Mouse (Mus musculus) mouse embryonic stem cell (cell line): ENCODE results near the gene Dusp8.

Experiments used
- in situ Hi-C, 2 experiments: fragments of 300-500 bp; cut with MboI; formaldehyde crosslinking; loops; 1 replicate in 1 of 2; 3 replicates in 1 of 2; pipeline ENCODE4 v1.14.3; 2019 to 2020; ENCODE audit warnings: low sequenced_read_pairs in 2 of 2, low pct_unique_long_range_greater_than_20kb in 1 of 2, mixed read lengths in 1 of 2; ENCODE audit not compliant: unreplicated experiment in 1 of 2

Gene Dusp8

DNA sequence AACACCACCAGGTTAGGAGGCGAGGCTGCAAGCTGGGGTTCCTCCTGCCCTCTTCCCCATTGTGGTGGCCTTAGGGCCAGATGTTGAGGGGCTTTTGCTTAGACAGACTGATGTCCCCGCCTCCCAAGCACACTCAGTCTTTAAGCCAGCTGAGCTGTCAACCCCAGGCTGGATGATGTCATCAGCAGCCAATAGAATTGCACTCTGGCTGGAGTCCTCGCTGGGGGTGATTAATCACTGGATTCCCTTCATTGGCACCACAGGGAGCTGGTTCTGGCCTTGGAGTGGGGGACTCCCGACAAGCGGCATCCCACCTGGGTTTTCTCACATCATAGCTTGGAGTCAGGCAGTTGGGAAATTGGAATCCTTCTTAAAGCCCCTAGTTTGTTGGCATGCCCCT is 6.8 kb downstream of the Dusp8 start:
- in situ Hi-C loops: no loop called here

DNA sequence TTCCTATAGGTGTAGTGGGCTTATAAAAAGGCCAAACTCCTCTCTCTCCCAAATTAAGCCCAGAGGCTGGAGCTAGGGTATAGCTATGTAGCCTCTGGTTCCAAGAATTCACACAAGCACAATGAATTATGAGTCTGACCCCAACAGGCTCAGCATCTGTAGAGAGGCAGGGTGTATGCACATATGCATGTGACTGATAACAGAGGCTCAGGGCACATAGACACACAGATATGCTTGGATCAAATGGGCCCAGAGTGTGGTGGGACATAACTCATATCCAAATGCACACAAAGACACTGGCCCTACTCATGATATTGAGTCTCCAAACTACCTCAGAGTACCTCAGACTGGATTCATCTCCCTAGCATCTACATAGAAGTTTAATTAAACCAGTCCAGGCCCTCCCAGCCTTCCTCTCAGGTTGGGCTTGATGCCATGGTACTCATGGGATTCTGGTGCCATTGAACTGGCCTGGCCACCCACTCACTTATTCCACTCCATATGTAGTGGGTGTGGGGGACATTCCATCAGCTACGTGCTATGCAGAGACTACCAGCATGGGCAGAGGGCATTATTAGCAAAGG is 8.5 kb downstream of the Dusp8 start:
- in situ Hi-C loops: no loop called here

DNA sequence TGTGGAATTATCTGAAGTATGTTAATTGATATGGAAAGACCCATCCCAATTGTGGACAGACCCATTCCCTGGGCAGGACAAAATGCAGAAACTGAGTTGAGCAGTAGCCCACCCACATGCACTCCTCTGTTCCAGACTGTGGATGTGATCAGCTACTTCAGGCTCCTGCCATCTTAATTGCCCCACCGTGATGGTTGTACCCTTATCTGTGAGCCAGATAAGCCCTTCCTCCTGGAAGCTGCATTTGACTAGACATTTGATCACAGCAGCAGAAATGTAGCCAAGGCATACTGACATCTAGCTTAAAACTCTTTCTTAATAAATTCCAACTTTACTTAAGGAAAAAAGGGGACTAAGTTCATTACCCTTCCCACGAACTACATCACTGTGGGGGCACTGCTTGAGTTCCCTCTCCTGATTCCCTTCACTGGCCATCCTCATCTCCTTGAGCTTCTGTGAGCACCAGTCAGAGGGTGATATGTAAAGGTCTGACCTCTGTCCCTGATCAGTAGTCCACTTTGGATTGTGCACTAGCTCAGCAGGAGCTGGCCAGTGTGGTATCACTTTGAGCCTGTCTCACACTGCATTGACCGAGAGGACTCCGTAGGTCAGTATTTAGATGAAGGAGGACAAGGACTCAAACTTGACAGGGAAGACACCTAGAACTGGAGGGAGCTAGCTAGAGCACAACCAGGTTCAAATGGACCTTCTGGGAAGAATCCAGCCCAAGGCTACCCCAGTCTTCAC is 9.3 kb downstream of the Dusp8 start:
- in situ Hi-C loops: no loop called here

DNA sequence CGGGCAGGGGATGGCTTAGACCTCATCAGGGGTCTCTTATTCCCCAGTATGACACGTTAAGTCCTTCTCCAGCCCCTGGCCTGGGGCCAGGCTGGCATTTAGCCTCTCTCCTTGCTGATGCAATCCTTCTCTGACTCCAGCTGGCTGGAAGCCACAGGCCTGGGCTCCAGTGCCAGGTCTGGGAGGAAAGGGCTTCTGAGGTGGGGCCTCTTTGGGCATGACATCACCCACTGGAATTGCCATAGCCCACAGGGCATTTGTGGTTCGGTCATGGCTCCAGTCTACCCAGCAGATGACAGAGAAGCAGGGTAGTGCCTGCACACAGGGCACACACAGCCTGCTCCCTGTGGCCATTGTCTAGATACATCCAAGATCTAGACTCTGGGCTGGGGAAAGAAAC is 10.8 kb downstream of the Dusp8 start:
- in situ Hi-C loops: no loop called here

DNA sequence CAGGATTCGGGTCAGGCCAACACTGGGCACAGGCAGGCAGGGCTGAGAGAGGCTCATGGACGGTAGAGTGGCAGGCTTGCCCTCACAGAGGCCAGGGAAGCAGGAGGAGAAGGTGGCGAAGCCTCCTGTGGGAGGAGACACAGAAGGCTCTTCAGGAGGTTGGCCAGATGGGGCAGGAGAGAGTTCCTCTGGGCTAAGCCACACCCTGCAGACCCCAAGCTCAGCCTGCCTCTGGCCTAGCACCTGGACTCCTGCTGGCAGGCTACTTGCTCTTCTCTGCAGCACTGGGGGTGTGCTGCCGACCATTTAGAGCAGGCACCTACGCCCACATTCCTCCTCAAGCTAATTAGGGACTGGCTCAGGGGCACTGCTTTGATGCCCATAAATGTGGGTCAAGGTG is 11.2 kb downstream of the Dusp8 start:
- in situ Hi-C loops: no loop called here

DNA sequence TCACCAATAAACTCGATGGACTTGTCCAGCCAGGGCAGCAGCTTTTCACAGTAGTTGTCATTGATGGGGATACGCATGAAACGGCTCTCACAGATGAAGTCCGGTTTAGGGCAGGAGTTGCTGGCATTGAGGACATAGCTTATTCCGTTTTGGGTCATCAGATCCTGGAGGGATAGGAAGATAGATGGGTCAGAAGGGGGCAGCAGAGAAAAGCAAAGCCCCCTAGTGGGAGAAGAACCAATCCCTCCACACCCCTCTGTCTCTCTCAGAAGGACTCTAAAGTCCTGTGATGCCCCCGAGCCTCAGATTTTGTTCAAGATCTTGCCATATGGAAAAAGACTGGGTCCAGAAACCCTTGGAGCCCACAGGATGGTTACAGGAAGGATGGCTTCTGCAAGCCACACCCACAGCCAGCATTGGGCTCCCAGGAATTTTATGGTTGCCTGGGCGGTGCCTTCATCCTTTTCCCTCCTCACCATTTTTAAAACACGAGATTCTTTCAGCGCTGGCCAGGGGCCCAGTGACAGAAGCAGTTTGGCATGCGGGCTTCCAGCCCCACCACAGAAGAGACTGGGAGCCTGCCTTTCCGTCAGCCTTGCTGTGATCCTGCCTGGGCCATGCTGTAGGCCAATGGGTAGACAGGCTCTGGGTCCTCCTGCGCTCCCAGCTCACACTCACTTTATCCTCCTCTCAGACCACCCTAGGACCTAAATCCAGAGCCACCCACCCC is 11.9 kb downstream of the Dusp8 start:
- in situ Hi-C loops: no loop called here

DNA sequence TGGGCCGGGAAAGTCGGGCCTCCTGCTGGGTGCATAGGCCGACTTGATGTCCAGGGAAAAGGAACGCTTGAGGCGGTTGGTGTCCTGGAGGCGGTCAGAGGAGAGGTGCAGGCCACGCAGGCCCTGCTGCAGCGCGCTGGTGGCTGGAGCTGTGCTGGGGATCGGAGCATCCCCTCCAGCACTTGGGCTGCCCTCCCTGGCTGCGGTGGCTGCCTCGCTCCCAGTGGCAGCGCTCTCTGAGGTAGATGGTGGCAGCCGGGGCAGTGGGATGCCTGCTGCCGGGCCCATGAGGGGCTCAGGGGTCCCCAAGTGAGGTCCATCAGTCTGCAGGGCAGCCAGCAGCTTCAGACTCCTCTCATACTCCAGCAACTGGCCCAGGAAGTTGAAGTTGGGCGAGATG is 13.0 kb downstream of the Dusp8 start:
- in situ Hi-C loops: no loop called here

DNA sequence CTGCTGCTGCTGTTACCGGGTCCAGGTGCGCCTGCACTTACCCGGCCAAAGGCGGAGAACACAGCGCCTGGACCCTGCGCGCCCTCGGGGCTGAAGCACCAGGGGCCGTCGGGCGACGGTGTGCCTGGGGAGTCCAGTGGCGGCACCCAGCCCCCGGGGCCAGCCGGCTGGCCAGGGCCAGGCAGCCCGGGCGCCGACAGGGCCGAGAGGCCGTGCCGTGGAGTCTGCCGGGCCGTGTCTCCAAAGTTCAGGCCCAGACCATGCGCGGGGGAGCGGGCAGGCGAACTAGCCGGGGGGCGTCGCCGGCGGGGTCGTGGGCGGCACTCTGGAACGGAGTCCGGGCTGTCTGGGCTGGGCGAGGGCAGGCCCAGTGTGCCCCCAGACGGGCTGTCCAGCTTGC is 13.5 kb downstream of the Dusp8 start:
- in situ Hi-C loops: no loop called here

DNA sequence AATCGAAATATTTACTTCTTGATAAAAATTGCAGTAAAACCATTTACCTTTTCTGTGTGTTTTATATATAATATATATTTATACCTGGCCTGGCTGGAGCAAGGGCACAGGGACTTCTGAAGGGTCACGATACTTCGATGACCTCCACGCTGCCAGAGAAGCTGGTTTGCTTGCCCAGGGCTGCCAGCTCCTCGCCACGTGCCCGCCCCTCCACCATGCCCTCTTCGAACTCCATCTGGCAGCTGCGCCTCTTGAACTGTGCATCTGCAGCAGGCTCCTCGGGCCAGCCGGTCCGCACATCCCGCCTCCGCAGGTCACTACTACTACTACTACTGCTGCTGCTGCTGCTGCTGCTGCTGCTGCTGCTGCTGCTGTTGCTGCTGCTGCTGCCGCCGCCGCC is 13.9 kb downstream of the Dusp8 start:
- in situ Hi-C loops: no loop called here

DNA sequence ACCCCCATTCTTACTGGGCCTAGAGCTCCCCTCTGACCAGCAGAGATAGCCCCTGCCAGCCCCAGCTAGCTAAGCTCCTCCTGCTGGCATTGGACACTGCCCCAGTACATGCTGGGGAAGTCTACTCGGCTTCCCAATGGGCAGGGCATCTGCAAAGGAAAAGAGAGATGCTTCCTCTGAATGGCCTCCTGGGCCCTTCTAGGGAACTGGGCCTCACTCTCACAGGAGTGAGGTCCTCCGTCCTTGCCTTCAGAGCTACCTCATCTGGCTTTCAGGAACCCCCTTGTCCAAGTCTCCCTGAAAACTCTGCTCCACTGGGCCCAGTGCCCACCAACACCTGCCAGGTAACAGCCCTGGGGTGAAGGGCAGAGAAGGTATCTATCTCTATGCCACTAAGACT is 14.8 kb downstream of the Dusp8 start:
- in situ Hi-C loops: no loop called here

DNA sequence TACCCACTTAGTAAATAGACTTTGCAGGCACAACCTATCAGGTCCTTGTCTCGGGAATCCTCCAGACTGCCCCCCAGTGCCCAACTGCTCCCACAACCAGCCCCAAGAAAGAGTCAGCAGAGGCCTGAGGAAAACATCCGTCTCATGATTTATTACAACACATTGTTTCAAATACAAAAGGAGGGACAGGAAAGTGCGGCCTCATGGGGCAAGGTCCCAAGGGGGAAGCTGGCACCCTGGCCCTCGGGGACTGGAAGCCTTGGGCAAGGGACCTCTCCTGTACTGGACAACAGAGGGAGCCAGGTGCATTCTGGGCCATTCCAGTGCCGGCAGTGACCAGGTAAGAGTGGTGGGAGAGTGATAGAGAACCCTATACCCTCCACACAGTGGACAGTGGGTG is 16.3 kb downstream of the Dusp8 start:
- in situ Hi-C loops: no loop called here

DNA sequence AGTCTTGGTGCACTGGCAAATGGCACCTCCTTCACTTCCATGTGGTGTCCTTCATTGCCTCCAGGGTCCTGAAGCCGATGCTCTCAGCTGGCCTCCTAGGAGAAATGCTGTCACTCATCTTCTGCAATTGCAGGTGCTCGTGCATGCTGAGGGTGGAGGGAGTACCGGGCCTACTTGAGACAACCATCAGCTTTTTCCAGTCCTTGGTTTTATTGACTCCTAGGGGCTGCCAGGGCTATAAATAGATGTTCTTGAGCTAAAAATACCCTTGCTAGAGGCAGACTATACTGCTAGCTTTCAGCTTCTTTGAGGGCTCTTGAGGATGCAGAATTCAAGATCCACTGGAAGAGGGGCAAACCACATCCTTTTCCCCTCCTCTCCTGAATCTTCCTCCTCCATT is 18.5 kb downstream of the Dusp8 start:
- in situ Hi-C loops: no loop called here

DNA sequence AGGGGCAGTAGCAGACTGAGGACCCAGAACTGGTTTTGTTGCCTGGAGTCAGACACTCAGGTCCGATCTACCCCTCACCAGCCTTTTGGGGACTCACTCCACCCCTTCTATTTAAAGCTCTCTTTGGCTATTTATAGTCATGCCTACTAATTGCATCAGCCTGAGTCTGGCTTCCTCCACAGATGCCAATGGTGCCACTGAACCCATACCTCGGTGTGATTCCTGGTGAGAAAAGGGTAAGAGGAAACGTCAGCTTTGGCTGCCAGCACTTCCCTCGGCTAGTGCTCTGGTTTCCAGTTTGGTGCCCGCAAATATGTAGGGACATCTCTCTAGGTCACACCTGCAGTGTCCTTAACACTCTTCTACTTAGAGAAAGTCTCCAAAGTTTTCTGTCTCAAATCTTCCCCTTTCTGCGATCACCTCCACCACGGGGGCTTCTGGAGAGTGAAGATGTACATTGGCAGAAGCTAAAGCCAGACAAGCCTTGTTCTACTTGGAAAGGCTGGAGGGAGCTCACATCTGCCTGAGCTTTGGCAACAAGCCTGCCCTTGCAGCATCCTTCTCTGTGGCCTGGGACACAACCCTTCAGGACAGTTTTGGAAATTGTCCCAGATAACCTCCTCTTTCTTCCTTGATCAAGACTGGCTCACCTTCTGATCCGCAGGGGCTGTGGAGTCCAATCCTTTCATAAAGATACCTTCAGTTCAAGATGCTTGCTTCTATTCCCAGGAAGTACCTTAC is 21.3 kb downstream of the Dusp8 start:
- in situ Hi-C loops: no loop called here

DNA sequence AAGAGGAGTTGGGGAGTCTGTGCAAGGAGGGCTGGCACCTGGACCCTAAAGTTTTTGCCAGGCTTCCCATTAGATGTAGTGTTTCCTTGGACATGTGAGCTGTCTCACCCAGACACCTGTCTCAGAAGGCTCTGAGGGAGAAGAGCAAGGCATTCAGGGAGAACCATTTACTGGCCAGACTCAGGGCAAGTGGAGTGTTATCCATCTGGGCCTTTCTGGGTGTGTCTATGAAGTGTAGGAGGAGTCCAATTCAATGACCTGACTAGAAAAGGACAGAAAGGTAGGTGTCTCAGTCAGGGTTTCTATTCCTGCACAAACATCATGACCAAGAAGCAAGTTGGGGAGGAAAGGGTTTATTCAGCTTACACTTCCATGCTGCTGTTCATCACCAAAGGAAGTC is 23.9 kb downstream of the Dusp8 start:
- in situ Hi-C loops: no loop called here

DNA sequence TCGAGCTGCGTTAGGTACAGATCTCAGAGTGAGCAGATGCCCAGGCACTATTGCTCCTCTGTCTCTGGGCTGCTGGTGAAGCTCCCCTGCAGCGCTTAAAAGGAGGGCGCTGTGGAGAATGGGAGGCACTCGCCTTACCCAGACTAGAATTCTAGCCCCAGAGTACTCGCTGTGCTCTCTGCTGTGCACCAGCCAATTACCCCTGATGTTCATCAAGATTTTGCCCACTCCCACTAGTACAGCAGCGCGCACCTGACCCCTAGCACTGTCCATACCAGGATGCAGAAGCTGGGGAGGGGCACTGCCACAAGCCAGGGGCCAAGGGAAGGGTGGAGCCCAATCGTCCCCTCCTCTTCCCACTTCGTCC is 24.4 kb downstream of the Dusp8 start:
- in situ Hi-C loops: no loop called here

DNA sequence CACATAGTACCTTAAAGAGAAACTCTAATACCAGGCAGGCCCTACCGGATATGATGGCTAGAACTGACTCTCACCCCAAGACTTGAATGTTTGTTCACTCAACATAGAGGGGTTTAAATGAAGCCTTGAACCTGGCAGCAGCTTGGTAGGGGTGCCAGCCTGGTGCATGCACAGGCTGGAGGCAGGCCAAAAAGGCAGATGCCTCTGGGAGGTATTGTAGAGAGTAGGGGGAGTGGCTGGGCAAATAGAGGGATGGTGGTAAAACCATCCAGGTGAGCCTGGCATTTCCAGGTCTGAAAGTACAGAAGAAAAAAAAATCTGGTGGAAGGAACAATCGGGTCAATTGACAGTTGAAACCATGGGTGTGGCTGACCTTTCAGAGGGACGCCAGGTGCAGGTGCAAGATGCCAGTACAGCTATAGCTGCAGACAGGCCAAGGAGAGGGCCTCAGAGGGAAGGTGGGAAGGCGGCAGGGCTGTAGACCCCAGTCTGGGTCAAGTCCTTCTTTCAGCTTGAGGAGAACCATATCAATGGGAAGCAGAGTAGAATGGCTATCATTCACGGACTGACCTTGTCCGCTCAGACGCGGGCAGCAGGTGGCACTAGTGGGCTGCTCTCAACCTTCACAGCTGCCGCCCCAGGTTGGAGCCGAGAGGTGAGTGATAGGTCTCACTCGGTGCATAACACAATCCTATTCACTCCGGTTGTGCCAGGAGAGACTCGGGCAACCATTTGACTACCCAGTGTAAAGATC is 25.0 kb downstream of the Dusp8 start:
- in situ Hi-C loops: no loop called here

DNA sequence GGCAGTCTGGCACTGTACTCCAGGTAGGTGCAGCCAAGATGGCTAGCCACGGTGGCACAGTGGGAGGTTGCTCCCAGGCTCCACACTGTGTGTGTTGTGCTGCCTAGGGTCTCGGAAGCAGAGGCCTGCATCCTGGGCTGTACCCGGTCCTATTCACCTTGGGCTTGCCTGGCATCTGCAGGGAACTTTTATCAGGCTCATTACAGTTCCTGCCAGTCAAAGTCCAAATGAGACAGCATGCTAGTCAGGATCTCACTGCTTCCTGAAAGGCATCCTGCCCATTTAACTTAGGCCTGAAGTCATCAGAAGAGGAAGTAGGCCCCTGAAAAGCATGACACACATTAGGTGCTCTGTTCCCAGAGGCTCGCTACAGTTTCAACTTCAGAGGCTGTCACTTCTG is 27.2 kb downstream of the Dusp8 start:
- in situ Hi-C loops: no loop called here

DNA sequence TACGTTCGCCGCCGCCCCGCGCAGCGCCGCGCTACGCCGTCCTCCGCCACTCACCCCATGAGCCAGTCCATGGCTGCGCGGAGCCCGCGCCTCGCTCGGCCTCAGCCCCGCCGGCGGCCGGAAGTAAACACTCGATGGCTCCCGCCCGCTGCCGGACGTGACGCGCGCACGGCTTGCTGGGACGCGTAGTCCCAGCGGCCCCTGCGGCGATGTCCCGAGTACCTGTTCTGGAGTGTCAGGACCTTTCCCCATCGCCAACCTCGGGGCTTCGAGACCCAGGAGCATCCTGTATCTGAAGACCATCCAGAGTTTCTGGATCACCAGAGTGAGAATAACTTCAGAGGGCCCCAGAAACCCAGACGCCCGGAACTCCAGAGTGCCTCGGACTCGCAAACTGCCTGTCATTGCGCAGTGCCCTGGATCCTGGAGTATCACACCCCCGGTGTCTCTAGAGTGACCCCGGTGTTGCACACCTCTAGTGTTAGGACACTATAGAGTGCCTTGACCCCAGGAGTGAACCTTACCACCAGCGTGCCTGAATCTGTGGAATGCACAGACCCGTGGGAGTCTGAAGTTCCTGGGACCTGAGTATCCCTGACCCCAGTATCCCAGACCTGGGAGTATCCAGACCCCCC is 34.6 kb downstream of the Dusp8 start, which contains the start of gene Mob2:
TSS of gene Mob2 (minus strand) at position 135 of the 635 bp plus-strand sequence.
- in situ Hi-C loops: no loop called here
